Mouse (Mus musculus) heart, postnatal 4 days (tissue): ENCODE measurements at regions not wholly inside any gene's neighbourhood (a gene's known extent, or its start where the extent isn't known, plus 50 kb on each side); places are given as distances from the start of the nearest gene placed in this dataset.
A peak's percentile ranks its signal among the peaks of the same experiment; 100 is the strongest.

Experiments
- DNase-seq: peaks from one replicate; pipeline ENCODE4 v3.0.0; 2021

DNA sequence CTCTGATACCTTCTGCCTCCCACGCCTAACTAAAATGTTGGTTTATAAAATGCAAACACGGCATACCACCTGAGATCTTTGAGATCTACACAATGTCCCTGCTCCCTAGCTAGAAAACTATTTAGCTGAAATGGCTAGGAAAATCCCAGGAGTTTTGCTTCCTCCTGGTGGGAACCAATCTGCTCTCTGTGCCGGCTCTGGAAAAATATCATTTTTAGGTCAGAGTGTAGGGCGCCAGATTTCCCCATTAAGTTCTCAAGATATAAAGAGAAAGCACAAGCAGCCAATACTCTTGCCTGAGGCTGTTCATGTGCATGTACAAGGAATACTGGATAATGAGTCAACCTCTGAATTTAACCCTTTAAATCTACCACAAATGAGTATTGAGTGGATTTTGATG, 301.0 kb downstream of the 9330182O14Rik start:
- no peak for DNase-seq

DNA sequence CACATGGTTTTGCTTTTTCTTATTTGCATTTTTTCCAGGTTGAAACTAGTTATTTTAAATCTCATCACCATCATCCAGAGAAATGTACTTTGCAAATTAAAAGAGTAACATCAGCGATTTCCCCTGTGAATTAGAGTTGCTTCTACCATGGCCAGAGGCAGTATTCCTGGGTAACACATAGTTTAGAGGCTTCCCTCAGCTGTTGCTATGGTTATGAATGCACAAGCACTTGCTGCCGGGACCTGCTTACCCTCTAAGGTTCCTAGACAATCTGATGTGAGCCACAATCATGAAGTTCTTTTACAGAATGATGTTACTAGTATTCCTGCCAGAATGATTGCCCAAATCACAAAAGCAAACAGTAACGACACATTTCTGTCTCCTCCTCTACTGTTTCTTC, 302.5 kb downstream of the 9330182O14Rik start:
- no peak for DNase-seq

DNA sequence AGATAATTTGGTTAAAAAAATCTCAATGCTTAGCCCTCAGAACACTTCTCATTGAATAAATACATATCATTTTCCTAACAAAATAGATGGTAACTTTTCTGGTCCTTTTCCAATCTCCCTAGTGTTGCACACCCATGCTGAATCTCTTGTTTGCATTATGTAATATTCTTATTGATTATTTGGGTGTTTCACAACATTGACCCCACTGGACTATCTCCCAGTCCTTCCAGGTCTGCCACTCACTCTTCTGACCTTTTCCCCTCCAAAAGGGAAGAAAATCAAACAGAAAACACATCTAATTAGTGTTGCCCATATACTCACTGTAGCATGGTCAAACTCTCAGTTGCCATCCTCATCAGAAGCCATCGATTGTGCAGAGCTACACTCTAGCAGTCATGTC, 305.7 kb downstream of the 9330182O14Rik start:
- no peak for DNase-seq

DNA sequence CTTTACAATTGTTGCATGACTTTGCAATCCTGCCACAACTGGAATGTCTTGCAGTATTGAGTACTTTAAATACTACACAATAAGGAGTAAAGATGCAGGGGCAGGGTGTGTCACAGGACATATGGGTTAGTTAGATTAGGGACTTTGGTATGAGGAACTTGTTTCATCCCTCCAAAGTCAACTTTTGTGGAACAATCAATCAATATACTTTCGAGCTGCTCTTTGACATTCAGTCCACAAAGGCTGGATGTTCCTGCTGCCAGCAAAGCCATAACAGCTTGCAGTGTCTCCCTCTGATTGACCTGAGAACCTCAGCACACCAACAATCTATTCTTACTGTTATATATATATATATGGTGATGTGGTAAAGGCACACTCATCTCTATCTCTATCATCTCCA, 314.5 kb downstream of the 9330182O14Rik start:
- no peak for DNase-seq

DNA sequence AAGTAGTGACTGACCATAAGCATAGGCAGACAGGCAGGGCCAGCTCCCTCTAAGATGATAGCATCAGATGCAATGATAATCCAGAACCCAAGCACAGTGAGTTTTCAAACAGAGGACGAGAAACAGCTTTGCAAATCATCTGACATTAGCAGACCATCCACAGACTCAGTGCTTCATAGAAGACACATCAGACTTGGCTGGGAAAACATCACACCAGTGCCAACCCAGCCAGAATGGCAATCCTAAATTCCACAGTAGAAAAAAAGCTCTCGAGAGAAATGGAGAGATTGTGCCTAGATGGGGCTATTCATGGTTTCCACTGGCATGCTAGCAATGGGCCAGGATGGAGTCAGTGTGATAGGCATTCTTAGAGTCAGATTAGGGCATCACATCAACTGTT, 319.1 kb downstream of the 9330182O14Rik start:
- DNase-seq = no peak

DNA sequence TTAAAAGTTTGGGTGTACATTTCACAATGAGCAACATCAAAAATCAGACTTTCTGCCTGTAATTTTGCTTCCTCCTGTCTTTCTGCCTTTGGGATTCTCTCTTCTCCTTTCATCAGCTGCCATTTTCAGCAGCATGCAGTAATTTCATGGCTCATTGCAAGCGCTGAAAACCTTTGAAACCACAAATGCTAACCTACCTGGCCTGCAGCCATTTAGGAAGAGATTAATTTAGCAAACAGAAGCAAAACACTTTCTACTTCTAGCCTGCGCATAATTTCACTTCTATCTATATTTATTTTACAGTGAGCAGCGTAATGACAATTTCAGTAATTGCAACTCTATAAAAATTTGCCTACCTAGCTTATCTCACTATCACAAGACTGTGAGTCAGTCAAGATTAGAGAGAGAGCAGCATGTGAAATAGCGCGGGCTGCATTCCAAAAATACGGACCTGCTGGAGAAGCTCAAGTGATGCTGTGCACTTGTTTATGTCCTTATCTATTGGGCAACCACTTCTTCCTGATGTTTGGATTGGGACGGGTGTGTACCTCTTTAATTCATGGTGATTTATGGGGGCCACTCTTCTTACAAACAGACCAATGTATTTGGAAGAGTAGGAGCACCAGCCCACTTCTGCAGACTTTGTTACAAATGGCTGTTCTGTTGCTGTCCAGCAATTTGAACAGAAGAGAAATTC, 341.6 kb downstream of the 9330182O14Rik start:
- DNase-seq = peak; percentile 26

DNA sequence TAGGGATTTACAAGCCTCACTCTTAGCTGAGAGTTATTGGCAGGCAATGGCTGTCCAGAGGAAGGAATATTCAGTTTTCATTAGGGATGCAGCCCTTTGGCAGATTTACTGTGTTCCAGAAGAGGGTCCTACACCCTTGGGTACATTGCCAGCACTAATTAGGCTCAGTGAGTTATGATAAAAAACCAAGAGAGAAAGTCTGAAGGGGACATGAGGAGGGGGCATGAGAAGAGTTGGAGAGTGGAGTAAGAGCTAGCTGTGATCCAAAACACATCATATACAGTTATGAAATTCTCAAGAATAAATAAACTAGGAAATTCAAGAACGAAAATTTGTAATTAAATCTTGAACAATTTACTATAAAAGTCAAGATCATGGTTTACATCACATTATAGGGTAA, 346.2 kb downstream of the 9330182O14Rik start:
- DNase-seq = no peak

DNA sequence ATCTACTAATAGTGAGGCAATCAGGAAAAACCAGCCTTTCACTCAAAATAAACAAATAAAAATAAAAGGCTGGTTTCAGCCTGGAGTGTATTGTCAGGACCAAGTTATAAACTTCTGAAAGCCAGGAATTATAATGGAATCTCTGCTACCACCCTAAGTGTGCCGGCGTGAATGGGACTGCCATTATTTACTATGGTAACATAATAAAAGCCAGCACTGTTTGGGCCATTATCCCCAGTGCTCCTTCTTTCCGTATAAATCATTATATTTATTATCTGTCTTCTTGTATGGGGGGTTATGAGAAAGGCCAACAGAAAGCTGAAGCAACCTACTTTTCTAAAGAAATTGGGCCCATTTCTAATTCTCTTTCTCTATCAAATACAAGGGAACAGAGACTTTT, 347.1 kb downstream of the 9330182O14Rik start:
- DNase-seq = no peak

DNA sequence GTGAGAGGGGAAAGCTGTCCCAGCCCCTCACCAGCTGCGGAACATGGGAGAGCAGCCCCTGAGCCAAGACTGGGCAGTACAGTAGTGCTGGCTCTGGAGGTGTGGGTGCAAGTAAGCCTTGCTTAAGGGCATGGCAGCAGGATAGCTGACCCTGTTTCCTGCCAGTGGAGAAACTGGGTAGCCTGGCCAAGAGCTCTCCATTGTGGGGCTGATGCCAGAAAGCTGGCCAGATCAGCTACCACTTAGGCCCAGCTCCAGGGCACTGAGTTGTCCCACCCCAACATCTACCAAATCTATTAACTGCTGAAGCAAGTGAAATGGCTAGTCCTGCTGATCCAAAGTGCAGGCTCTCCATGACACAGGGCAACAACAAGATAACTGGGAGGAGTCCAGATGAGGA, 351.8 kb downstream of the 9330182O14Rik start:
- no peak for DNase-seq

DNA sequence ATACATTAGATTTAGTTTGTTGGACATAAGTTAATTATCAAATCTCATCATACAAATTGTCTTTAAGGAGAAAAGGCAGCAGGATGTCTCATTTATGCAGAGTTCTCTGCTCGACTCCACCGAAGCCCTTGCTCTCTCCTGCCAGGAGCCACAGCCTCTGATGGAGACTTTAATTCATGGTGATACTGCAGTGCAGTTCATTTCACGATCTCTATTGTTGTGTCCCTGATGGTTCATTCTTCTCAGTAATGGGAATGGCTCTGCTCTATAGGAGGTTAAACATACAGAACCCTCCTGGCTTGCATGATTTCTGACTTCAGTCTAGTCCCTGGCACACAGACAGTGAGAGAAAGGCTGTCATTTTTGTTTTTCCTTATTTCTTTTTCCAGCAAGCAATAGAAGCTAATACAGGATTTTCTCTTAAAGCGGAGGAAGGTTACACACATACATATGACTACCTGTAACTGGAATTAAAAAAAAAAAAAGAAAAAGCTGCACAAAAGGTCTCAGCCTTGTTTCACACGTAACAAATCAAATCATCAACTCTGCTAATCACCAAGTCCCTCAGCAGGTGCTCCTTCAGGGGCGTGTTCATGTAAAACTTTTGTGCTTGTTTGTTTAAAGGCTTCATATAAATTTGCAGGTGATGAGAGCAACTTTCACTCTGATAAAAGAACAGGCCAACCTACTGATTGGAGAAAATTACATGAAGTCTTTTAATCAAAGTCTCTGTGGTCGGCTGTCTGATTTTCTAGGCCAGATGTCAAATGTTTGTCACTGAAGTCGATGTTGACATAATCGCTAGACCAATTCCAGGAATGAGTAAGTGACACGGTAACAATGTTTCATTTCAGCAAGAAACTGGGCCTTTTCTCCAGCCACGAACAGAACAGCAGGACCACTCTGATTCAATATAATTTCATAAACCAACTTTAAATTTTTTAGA, 367.3 kb downstream of the 9330182O14Rik start:
- DNase-seq = no peak

DNA sequence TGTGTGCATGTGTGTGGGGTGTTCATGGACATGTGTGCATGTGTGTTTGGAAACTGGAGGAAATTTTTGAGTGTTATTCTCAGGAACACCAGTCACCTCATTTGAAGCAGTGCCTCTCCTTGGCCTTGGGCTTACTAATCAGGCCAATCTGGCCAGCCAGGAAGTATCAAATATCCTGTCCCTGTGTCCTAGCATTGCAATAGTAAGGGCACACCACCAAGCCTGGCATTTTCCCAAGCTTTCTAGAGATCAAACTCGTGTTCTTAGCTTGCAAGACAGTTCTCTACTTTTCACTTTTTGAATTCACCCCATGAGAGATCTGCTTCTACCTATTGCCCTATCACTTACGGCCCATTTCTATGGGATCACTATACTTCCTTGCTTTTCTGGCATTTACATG, 376.7 kb downstream of the 9330182O14Rik start:
- no peak for DNase-seq

DNA sequence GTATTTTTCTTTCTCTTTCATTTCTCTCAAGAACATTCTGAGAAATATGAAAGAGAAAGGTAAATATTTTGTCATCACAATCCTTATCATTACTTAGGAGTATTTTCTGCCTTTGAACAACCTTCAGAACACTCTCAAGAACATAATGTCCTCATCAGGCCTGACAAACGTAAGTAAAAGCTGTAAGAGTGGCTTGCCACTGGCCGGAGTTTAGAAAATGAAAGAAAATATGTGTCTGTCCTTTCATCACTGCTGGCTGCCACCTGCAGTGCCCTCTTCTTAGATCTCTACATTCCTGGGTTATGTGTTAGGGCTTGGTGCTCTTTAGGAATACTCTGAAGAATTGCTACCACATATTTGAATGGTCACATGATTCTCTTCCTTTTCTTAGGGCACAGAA, 390.2 kb downstream of the 9330182O14Rik start:
- no peak for DNase-seq

DNA sequence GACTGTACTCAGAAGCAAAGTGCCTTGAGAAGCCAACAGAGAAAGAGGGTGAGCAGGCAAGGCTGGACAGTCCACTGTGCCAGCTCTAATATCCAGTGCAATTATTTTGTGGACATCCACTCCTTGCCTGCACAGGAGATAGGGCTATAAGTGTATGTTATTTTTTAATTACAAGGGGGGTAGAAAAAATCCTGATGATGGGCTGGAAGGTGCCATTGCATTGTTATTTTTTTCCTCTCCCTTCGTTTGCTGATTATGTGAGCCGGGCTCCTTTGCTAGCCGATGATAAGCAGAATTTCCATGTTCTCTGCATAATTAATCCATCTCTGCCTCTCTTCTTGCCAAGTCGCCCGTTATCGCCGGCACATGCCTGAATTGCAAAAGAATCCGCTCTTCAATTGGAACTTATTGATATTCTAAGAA, 399.3 kb downstream of the 9330182O14Rik start:
- DNase-seq = no peak

DNA sequence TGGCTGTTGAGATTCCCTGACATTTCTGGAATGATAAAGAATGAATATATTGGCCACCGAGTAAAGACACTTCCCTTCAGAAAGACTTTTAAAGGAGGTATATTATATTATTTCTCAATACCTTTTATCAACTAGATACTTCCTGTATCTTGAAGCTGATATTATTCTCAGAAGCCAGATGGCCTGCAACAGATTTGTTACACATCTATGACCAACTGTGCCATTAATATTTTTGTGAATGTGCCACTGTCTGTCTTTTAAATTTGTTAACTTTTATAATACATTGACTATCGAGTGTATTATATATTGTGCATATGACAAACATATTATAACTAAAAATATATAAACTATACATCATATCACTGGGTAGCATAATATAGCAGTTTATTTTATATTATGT, 427.5 kb downstream of the 9330182O14Rik start:
- no peak for DNase-seq

DNA sequence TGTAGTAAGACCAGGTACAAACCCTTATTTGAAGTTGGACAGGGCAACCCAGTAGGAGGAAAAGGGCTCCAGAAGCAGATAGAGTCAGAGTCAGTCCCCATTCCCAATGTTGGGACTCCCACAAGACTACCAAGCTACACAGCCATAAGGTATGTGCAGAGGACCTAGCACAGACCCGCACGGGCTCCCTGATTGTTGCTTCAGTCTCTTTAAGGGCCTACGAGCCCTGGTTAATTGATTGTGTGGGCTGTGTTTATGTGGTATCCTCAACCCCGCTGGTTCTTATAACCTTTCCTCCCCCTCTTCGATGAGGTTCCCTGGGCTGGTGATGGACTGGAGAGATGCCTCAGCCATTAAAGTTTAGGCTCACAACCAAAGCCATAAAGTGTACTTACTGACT, 431.6 kb downstream of the 9330182O14Rik start:
- no peak for DNase-seq

DNA sequence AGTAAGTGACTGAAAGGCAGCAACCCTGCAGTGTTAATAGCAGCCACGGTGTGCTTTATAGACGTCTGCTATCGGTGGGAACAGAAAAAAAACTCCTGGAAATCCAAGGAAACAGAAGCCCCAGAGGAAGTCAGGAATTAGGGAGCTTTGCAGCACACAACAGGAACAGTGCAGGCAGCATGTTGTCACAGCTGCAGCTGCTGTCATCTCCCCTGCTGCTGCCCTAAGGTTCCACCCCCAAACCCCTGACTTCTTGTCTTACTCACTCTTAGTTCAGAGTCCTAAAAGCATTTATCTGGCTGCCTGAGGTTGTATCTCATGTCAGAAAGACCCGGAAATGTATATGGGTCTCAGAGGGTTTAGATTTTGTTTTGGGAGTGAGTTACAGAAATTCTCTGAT, 432.3 kb downstream of the 9330182O14Rik start:
- DNase-seq = no peak

DNA sequence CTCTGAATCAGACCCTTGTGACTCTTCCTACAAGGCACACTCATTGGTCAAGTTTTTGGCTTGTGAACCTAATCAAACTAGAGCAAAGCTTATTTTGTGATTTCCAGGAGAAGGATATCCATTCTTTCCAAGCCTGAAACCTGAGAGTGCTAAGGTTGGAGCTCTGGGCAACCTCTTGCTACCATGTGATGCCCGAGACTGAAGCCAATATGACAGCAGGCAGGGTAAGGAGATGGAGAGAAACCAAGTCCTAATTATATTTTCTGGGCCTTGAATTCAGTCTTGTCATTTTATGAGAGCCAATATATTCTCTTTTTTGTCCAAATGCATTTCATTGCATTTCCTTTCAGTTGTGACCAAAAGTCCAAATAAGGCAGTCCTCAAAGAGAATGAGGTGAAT, 434.5 kb downstream of the 9330182O14Rik start:
- DNase-seq = no peak
